In the genomic region with DNA sequence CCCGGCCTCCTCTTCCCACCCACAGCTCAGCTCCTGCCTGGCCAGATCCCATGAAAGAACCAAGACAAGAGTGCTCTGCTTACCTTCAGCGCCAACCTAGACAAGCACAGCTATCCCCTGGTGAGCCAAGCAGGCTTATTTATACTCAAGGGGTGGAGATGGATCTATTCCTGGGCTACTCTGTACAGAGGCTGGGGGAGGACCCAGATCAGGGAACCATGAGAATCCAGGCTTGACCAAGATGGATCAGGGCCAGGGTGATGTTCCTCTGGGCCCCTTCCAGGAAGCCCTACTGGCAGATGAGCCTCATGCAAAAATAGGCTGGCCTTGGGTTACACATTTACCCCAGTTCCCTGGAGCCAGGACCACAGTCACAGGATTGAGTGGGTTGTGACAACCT, we compare ENCODE assay signal across 8 mouse cellular contexts. TPM values are rescaled to one million over a fixed set of nuclear protein-coding genes. Genes with fewer than 3 reads are reported as not detected.
DNase-seq lines count a peak whose midpoint lies in the region; ATAC-seq and TF ChIP-seq lines count a peak whose summit lies in the region.

Gene Agt, minus strand, starts transcription at position 114 of the 400 bp plus-strand sequence.

- peak within 1 kb of the TSS; percentile 97 for H3K27ac ChIP-seq in liver, adult 2 months (replicated peaks; ENCODE audit: insufficient read depth, low read depth, low read length)

- H3K4me1 ChIP-seq in liver, adult 2 months (ENCODE audit: control insufficient read depth, insufficient read depth, low read length) = peaks cover 39% of the 10 kb centered on the region

- TF ChIP-seq POLR2A in liver, adult 2 months (IDR thresholded peaks at IDR 0.05; ENCODE audit: extremely low read depth, insufficient read depth, low read length) = peak; percentile 90

- no peak for ATAC-seq in megakaryocyte-erythroid progenitor cell, adult 5-6 weeks (replicated peaks; ENCODE audit: low FRiP score, low TSS enrichment, poor library complexity, severe bottlenecking)

- no peaks in the 10 kb centered on the region for H3K36me3 ChIP-seq in liver, adult 2 months (ENCODE audit: control insufficient read depth, insufficient read depth, low read length)

- peak within 1 kb of the TSS; percentile 81 for H3K9ac ChIP-seq in liver, adult 2 months (ENCODE audit: low read depth, low read length)

- peak; percentile 70 to 81 for DNase-seq in adrenal gland, adult (ENCODE audit: inconsistent age in 2 of 2, low spot score in 1 of 2)
- no peak for DNase-seq in adrenal gland, adult 18-20 months (ENCODE audit: low spot score in 2 of 2)
- DNase-seq in ovary, adult 18-20 months (ENCODE audit: low spot score) = peak; percentile 78
- DNase-seq in ovary, postnatal 10 days (ENCODE audit: low spot score) = no peak
- DNase-seq in heart, postnatal 4 days = peak; percentile 78
- peak; percentile 99 for DNase-seq in liver, adult 2 months (ENCODE audit: extremely low read depth, low read depth, low spot score)
- DNase-seq in yolk sac, embryonic 10.5 days (ENCODE audit: low spot score) = peak; percentile 12

- TF ChIP-seq CTCF in liver, adult 2 months (IDR thresholded peaks at IDR 0.05; ENCODE audit: low read depth, low read length) = no peak

- H3K27me3 ChIP-seq in liver, adult 2 months (ENCODE audit: control insufficient read depth, insufficient read depth, low read length) = no peaks in the 10 kb centered on the region

- WGBS in liver, adult 2 months = 20% methylated on average over 2 of the region's 2 CpGs

- H3K4me3 ChIP-seq in liver, adult 2 months (ENCODE audit: insufficient read depth, low read depth, low read length) = peak within 1 kb of the TSS; percentile 69

- H3K79me2 ChIP-seq in liver, adult 2 months (ENCODE audit: control insufficient read depth, insufficient read depth, low read length) = peaks cover 6% of the 10 kb centered on the region; the same call in 1 of the 2 replicates

RNA-seq across cellular contexts. Expression of gene Agt, which starts in this region (rescaled TPM):
- total RNA-seq in adrenal gland, adult 18-20 months (2021) = 10 to 100 TPM in 1 of 2 experiments, 1 to 10 TPM in 1; 1.8 to 11.9 TPM
- 1 to 10 TPM; 7.4 to 7.6 TPM for total RNA-seq in heart, postnatal 4 days (2021)
- 419 and 551 TPM in 2 replicates for total RNA-seq in liver, adult 2 months (2014; rRNA removed)
- 1,418 and 1,707 TPM in 2 replicates for polyA plus RNA-seq in liver, adult 2 months (2012; rRNA removed)
- total RNA-seq in megakaryocyte-erythroid progenitor cell, adult 5-6 weeks (2014; fragmentation: Nextera tagmentation) = not detected in 2 replicates
- total RNA-seq in megakaryocyte-erythroid progenitor cell, adult 5-6 weeks (2017) = not detected in 2 replicates

Comparison
In these comparisons a context has a peak if more than half of its experiments do, and no peak if none do; other contexts are left out.
1. RNA of gene Agt (total RNA-seq): 419 to 551 TPM in liver, adult 2 months; 1.8 to 11.9 TPM in adrenal gland, adult 18-20 months, 7.4 to 7.6 TPM in heart, postnatal 4 days and not detected in megakaryocyte-erythroid progenitor cell, adult 5-6 weeks; every median in the first group is over 10 times any median in the second.
2. DNase-seq: peak in adrenal gland, adult (2 of 2), ovary, adult 18-20 months (single experiment), heart, postnatal 4 days (single experiment), liver, adult 2 months (single experiment) and yolk sac, embryonic 10.5 days (single experiment); none in adrenal gland, adult 18-20 months (0 of 2) and ovary, postnatal 10 days (single experiment).